Mouse (Mus musculus) limb, embryonic 12.5 days (tissue): ENCODE measurements around the gene Slc6a2. TPM values are rescaled to one million over a fixed set of nuclear protein-coding genes. Genes with fewer than 3 reads are reported as not detected.

Source experiments
- ATAC-seq: fragments of 200-750 bp; cut with Nextera tagmentation; 2 replicates; pipeline ENCODE4 v1.8.0; 2017; ENCODE audit warnings: low read depth, moderate TSS enrichment; ENCODE audit not compliant: insufficient number of reproducible peaks, insufficient read depth, low FRiP score, low TSS enrichment
- H3K27ac ChIP-seq: fragments of 300-500 bp; sonication (generic); 2 replicates; pipeline ENCODE4 v1.5.1; 2016; ENCODE audit warnings: mild to moderate bottlenecking, moderate library complexity
- H3K27me3 ChIP-seq: fragments of 300-500 bp; sonication (generic); 2 replicates; pipeline ENCODE4 v1.6.1; 2016; ENCODE audit warnings: mild to moderate bottlenecking, moderate library complexity
- H3K36me3 ChIP-seq: fragments of 300-500 bp; sonication (generic); 2 replicates; pipeline ENCODE4 v1.6.1; 2016; ENCODE audit warnings: mild to moderate bottlenecking, moderate library complexity
- H3K4me1 ChIP-seq: fragments of 300-500 bp; sonication (generic); replicated peaks from 2 replicates; pipeline ENCODE4 v1.6.1; 2016
- H3K4me2 ChIP-seq: fragments of 300-500 bp; sonication (generic); 2 replicates; pipeline ENCODE4 v1.6.1; 2016; ENCODE audit warnings: mild to moderate bottlenecking, moderate library complexity
- H3K4me3 ChIP-seq: fragments of 300-500 bp; sonication (generic); replicated peaks from 2 replicates; pipeline ENCODE4 v1.5.1; 2016; ENCODE audit warnings: mild to moderate bottlenecking
- H3K9ac ChIP-seq: fragments of 300-500 bp; sonication (generic); replicated peaks from 2 replicates; pipeline ENCODE4 v1.6.1; 2016; ENCODE audit warnings: mild to moderate bottlenecking, moderate library complexity
- H3K9me3 ChIP-seq: fragments of 300-500 bp; sonication (generic); 2 replicates; pipeline ENCODE4 v1.6.1; 2016; ENCODE audit warnings: mild to moderate bottlenecking, moderate library complexity
- WGBS: fragments of 180-500 bp; shearing (Covaris S2); methylation state at CpG from one replicate; pipeline ENCODE4 v1.1.7; 2016; 5-methylcytosine and 5-hydroxymethylcytosine counted together
- microRNA-seq: library from miRNA; unstranded; fragments of <30 nt; microRNA quantifications from one replicate; pipeline ENCODE4, GENCODE M21; 2017
- polyA plus RNA-seq: library from polyadenylated mRNA; unstranded; fragments of >200 nt; fragmentation: Nextera tagmentation; extraction: Ambion mirVana; gene quantifications from 2 replicates; pipeline ENCODE4 v1.2.1, GENCODE M21; 2016

Gene Slc6a2
- polyA plus RNA-seq, 1 experiment from 2014 or later: 0.04 TPM

DNA sequence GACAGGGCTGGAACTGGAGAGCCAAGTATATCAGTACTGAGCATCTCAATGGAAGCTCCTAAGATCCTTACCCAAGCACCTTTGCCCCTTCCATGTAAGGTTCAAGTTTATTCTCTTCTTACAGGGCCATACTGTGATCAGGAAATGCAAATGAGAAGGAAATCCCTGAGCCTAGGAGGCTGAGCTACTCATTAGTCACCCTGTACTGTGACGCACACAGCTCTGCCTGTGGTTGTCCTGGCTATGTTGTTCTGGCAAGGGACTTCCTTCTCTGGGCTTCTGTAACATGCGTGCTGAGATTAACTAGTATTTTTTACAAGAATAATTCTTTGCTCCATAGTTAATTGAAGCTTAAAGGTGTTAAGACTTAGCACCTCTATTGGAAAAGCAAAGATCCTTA lies 70.8 kb downstream of the Slc6a2 start:
- no peak for ATAC-seq
- WGBS: 73% methylated on average over 2 of the region's 2 CpGs
- no peak overlapping the region for H3K27ac ChIP-seq

DNA sequence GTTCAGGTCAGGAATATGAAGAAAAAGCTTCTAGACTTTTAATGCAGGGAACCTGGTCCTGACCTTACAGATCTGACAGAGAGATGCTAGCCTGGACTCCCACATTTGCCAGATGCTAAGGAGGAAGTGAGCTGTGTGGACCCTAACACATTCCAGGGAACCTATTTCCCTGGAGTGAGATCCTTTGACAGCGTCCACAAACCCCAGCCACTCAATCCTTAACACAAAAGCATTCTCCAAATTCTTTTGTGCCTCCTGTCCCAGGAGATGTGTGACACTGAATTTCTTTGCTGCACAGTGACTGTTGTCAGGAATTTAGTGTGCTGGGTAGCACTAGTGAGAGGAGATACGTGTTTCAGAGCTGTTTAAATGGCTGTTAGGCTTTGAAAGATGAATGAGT lies 79.0 kb downstream of the Slc6a2 start:
- WGBS: 8% methylated on average over 2 of the region's 2 CpGs
- Histone ChIP-seq H3K9ac (no peak overlapping the region), H3K27ac (no peak overlapping the region), H3K4me2 (no peak overlapping the region), H3K27me3 (no peaks in the 10 kb centered on the region), H3K4me3 (no peak overlapping the region), H3K36me3 (no peaks in the 10 kb centered on the region), H3K9me3 (no peaks in the 10 kb centered on the region), H3K4me1 (no peaks in the 10 kb centered on the region)
- ATAC-seq: no peak

More for the DNA sequence above, 70.8 kb downstream of the Slc6a2 start:
- H3K27me3 ChIP-seq: no peaks in the 10 kb centered on the region
- no peaks in the 10 kb centered on the region for H3K9me3 ChIP-seq
- H3K9ac ChIP-seq: no peak overlapping the region
- H3K4me1 ChIP-seq: no peaks in the 10 kb centered on the region
- H3K36me3 ChIP-seq: no peaks in the 10 kb centered on the region
- H3K4me2 ChIP-seq: no peak overlapping the region
- H3K4me3 ChIP-seq: no peak overlapping the region

DNA sequence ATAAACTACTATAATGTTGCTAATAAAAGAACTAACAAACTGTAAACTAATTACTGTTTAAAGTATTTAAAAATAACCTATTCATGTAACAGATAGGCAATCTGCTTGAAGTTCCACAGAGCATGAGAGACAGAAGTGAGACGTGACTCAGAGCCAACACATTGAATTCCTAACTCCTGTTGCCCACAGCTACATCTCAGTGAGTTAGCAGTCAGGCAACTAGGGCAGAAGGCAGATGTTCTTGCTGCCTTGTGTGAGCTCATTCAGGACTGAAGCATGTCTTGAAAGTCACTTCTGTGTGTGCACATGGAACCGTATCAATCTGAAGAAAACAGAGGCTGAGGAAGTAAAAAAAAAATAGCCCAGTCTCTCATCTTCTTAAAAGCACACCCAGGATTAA lies 80.4 kb downstream of the Slc6a2 start:
- H3K9me3 ChIP-seq: no peaks in the 10 kb centered on the region
- no peaks in the 10 kb centered on the region for H3K36me3 ChIP-seq
- no peaks in the 10 kb centered on the region for H3K27me3 ChIP-seq
- no peaks in the 10 kb centered on the region for H3K4me1 ChIP-seq
- no peak for ATAC-seq
- 81% methylated on average over 2 of the region's 2 CpGs for WGBS
- H3K4me2 ChIP-seq: no peak overlapping the region
- H3K27ac ChIP-seq: no peak overlapping the region
- H3K9ac ChIP-seq: no peak overlapping the region
- no peak overlapping the region for H3K4me3 ChIP-seq

DNA sequence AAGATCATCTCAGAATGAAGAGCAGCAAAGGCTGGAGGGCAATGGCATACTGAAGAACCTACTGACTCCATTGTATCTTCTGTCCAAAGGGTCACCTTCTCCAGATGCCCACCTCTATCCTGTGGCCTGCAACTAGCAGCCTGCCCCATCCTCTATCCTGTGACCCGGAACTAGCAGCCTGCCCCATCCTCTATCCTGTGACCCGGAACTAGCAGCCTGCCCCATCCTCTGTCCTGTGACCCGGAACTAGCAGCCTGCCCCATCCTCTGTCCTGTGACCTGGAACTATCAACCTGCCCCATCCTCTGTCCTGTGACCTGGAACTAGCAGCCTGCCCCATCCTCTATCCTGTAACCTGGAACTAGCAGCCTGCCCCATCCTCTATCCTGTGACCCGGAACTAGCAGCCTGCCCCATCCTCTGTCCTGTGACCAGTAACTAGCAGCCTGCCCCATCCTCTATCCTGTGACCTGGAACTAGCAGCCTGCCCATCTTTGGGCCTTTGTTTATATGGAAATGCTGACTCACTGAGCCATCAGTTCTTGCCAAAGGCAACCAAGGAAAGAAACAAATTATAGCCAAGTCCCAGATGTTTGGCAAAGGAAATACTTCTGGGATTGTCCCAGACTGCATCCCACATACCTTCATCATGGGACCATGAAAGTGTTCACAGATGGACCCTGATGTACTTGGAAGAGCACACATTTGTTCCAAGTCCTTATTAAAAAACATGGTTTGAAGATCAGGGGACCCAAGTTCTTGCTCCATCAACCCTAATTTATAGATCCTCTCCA lies 81.1 kb downstream of the Slc6a2 start:
- H3K9ac ChIP-seq: no peak overlapping the region
- no peak overlapping the region for H3K4me2 ChIP-seq
- ATAC-seq: no peak
- H3K4me1 ChIP-seq: no peaks in the 10 kb centered on the region
- no peaks in the 10 kb centered on the region for H3K36me3 ChIP-seq
- no peak overlapping the region for H3K27ac ChIP-seq
- H3K4me3 ChIP-seq: no peak overlapping the region
- 82% methylated on average over 4 of the region's 4 CpGs for WGBS
- no peaks in the 10 kb centered on the region for H3K9me3 ChIP-seq
- no peaks in the 10 kb centered on the region for H3K27me3 ChIP-seq

DNA sequence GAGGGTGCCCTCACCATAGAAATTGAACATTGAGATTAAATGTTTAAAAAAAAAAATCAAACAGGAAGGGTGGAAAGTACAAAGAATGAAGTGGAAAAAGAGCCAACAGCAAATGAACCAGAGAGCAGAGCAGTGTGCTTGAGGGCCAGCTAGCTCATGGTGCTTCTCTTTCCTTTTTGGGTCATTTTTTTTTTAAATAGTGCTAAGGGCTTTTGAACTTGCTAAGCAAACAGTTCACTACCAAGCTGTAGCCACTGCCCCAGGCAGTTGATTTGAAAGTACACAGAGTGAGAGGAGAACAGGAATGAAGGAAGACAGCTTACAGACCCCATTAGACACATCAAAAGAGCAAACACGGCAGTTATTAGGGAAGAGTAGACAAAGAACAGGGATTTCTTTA lies 83.2 kb downstream of the Slc6a2 start:
- Histone ChIP-seq H3K4me1 (0 out of 2 replicates have a peak, but pooled peaks cover 2% of the 10 kb centered on the region), H3K9ac (no peak overlapping the region), H3K27me3 (no peaks in the 10 kb centered on the region), H3K36me3 (no peaks in the 10 kb centered on the region), H3K4me2 (no peak overlapping the region), H3K9me3 (no peaks in the 10 kb centered on the region), H3K27ac (no peak overlapping the region), H3K4me3 (no peak overlapping the region)
- ATAC-seq: no peak
- 14% methylated on average over 1 of the region's 1 CpGs for WGBS

DNA sequence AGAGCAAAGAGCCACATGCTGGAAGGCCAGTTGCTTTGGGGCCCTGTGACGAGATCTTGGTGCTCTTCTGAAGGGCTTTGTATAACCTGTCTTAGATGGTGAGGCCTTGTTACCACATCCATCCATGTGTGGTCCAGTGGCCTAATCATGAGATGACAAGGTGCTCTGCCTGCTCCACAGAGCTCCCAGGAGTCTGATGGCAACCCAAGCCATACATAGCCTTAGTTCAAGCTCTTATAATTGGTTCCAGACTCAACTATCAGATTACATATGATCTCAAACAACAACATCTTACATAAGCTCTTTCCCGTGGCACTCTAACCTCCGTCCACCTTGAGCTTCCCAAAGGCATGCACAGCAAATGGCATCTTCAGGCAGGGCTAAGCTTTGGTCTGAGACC lies 88.2 kb downstream of the Slc6a2 start, which contains the start of gene Ces1a:
Gene Ces1a (minus strand): TSS at position 101 of the 400 bp plus-strand sequence.
- Histone ChIP-seq H3K9me3 (no peaks in the 10 kb centered on the region), H3K36me3 (no peaks in the 10 kb centered on the region), H3K27me3 (no peaks in the 10 kb centered on the region), H3K27ac (no peak within 1 kb of the TSS), H3K4me1 (0 out of 2 replicates have a peak, but pooled peaks cover 5% of the 10 kb centered on the region), H3K9ac (no peak within 1 kb of the TSS), H3K4me2 (no peak within 1 kb of the TSS), H3K4me3 (no peak within 1 kb of the TSS)
- no peak for ATAC-seq
- WGBS: 46% methylated on average over 3 of the region's 3 CpGs

GRCm38 (mm10) chr8:93048510-93049416 lies 88.9 kb downstream of the Slc6a2 start:
- H3K4me2 ChIP-seq: no peak overlapping the region
- no peak overlapping the region for H3K9ac ChIP-seq
- no peaks in the 10 kb centered on the region for H3K9me3 ChIP-seq
- WGBS: 73% methylated on average over 4 of the region's 4 CpGs
- H3K27ac ChIP-seq: no peak overlapping the region
- ATAC-seq: no peak
- H3K36me3 ChIP-seq: no peaks in the 10 kb centered on the region
- H3K4me1 ChIP-seq: 0 out of 2 replicates have a peak, but pooled peaks cover 5% of the 10 kb centered on the region
- no peak overlapping the region for H3K4me3 ChIP-seq
- H3K27me3 ChIP-seq: no peaks in the 10 kb centered on the region

Small RNAs within 50 kb of the gene (microRNA-seq; reads per million reads assigned to microRNA genes)
- gene Gm22151: not detected

Other genes with a start within 250 kb of the Slc6a2 start
- 211 and 218 TPM in 2 replicates for gene Mmp2, start 132.8 kb upstream of the Slc6a2 start, polyA plus RNA-seq
- gene Lpcat2, start 104.7 kb upstream of the Slc6a2 start, polyA plus RNA-seq: 10.5 and 11.0 TPM in 2 replicates
- gene Capns2, start 58.7 kb upstream of the Slc6a2 start, polyA plus RNA-seq: 0.86 and 1.2 TPM in 2 replicates
- gene Ces1a, start 88.1 kb downstream of the Slc6a2 start, polyA plus RNA-seq: not detected in 2 replicates
- not detected in 2 replicates for gene Ces1b, start 119.9 kb downstream of the Slc6a2 start, polyA plus RNA-seq
- not detected in 2 replicates for gene Ces1c, start 171.2 kb downstream of the Slc6a2 start, polyA plus RNA-seq
- 0.14 TPM in 1 of 2 replicates, not detected in the other for gene Ces1d, start 237.8 kb downstream of the Slc6a2 start, polyA plus RNA-seq